Mouse (Mus musculus) neural tube, embryonic 14.5 days (tissue): ENCODE data around the gene Agbl3. TPM values are rescaled to one million over a fixed set of nuclear protein-coding genes. Genes with fewer than 3 reads are reported as not detected.

ENCODE experiments used
- ATAC-seq: fragments of 200-750 bp; cut with Nextera tagmentation; 2 replicates; pipeline ENCODE4 v1.8.0; 2017; ENCODE audit warnings: low read depth, mild to moderate bottlenecking, moderate TSS enrichment, moderate library complexity
- H3K27ac ChIP-seq: fragments of 300-500 bp; sonication (generic); 2 replicates; pipeline ENCODE4 v1.5.1; 2014; ENCODE audit warnings: low read depth, mild to moderate bottlenecking, control low read depth, low read length, moderate library complexity, mixed read lengths
- H3K27me3 ChIP-seq: fragments of 300-500 bp; sonication (generic); 2 replicates; pipeline ENCODE4 v1.6.1; 2014; ENCODE audit warnings: low read length; ENCODE audit not compliant: control insufficient read depth, insufficient read depth
- H3K36me3 ChIP-seq: fragments of 300-500 bp; sonication (generic); 2 replicates; pipeline ENCODE4 v1.6.1; 2014; ENCODE audit warnings: low read length, mixed read lengths; ENCODE audit not compliant: control insufficient read depth, insufficient read depth
- H3K4me1 ChIP-seq: fragments of 300-500 bp; sonication (generic); 2 replicates; pipeline ENCODE4 v1.6.1; 2014; ENCODE audit warnings: low read length; ENCODE audit not compliant: control insufficient read depth, insufficient read depth
- H3K4me2 ChIP-seq: fragments of 300-500 bp; sonication (generic); 2 replicates; pipeline ENCODE4 v1.6.1; 2014; ENCODE audit warnings: mild to moderate bottlenecking, low read depth, low read length, control low read depth
- H3K4me3 ChIP-seq: fragments of 300-500 bp; sonication (generic); 2 replicates; pipeline ENCODE4 v1.5.1; 2014; ENCODE audit warnings: low read depth, low read length, control low read depth, mixed read lengths
- H3K9ac ChIP-seq: fragments of 300-500 bp; sonication (generic); replicated peaks from 2 replicates; pipeline ENCODE4 v1.6.1; 2014; ENCODE audit warnings: low read depth, mild to moderate bottlenecking, control low read depth, low read length, mixed read lengths
- H3K9me3 ChIP-seq: fragments of 300-500 bp; sonication (generic); 2 replicates; pipeline ENCODE4 v1.6.1; 2016; ENCODE audit warnings: low read length; ENCODE audit not compliant: control insufficient read depth
- WGBS: fragments of 180-500 bp; shearing (Covaris S2); extraction: QIAGEN DNeasy Blood & Tissue Kit; methylation state at CpG from one replicate; pipeline ENCODE4 v1.1.7; 2014; 5-methylcytosine and 5-hydroxymethylcytosine counted together
- polyA plus RNA-seq: library from polyadenylated mRNA; unstranded; fragments of >200 nt; fragmentation: Nextera tagmentation; extraction: Ambion mirVana; gene quantifications from 2 replicates; pipeline ENCODE4 v1.2.1, GENCODE M21; 2014

Agbl3 gene
- polyA plus RNA-seq, 1 experiment from 2014 or later: 15.2 TPM

- H3K4me1 ChIP-seq: no peaks in the 10 kb centered on the region
- H3K36me3 ChIP-seq: no peaks in the 10 kb centered on the region
- no peak overlapping the region for H3K27ac ChIP-seq
- no peak overlapping the region for H3K4me3 ChIP-seq
- no peak overlapping the region for H3K4me2 ChIP-seq
- H3K9me3 ChIP-seq: no peaks in the 10 kb centered on the region
- WGBS: 83% methylated on average over 7 of the region's 7 CpGs
- H3K27me3 ChIP-seq: no peaks in the 10 kb centered on the region
- ATAC-seq: no peak
- no peak overlapping the region for H3K9ac ChIP-seq
Observed at GRCm38 (mm10) chr6:34750487-34751120, 29.6 kb upstream of the Agbl3 start.

- H3K4me2 ChIP-seq: no peak overlapping the region
- H3K27ac ChIP-seq: no peak overlapping the region
- ATAC-seq: no peak
- H3K9ac ChIP-seq: no peak overlapping the region
- H3K4me1 ChIP-seq: no peaks in the 10 kb centered on the region
- no peaks in the 10 kb centered on the region for H3K36me3 ChIP-seq
- H3K9me3 ChIP-seq: no peaks in the 10 kb centered on the region
- H3K4me3 ChIP-seq: no peak overlapping the region
- H3K27me3 ChIP-seq: no peaks in the 10 kb centered on the region
Observed at GRCm38 (mm10) chr6:34751625-34752024, 28.6 kb upstream of the Agbl3 start.

- no peak overlapping the region for H3K27ac ChIP-seq
- H3K36me3 ChIP-seq: no peaks in the 10 kb centered on the region
- no peaks in the 10 kb centered on the region for H3K4me1 ChIP-seq
- H3K27me3 ChIP-seq: no peaks in the 10 kb centered on the region
- no peaks in the 10 kb centered on the region for H3K9me3 ChIP-seq
- no peak overlapping the region for H3K4me3 ChIP-seq
- no peak overlapping the region for H3K4me2 ChIP-seq
- peak; percentile 82 for ATAC-seq
- 43% methylated on average over 5 of the region's 5 CpGs for WGBS
- no peak overlapping the region for H3K9ac ChIP-seq
Observed at GRCm38 (mm10) chr6:34754448-34754847, 25.8 kb upstream of the Agbl3 start.

GRCm38 (mm10) chr6:34758340-34758739 is 21.9 kb upstream of the Agbl3 start:
- Histone ChIP-seq H3K27me3 (no peaks in the 10 kb centered on the region), H3K27ac (no peak overlapping the region), H3K9me3 (no peaks in the 10 kb centered on the region), H3K9ac (no peak overlapping the region), H3K4me3 (no peak overlapping the region), H3K4me2 (no peak overlapping the region), H3K4me1 (no peaks in the 10 kb centered on the region), H3K36me3 (no peaks in the 10 kb centered on the region)
- ATAC-seq: no peak
- 78% methylated on average over 2 of the region's 2 CpGs for WGBS

GRCm38 (mm10) chr6:34760023-34760422 is 20.2 kb upstream of the Agbl3 start:
- Histone ChIP-seq H3K27ac (no peak overlapping the region), H3K4me2 (no peak overlapping the region), H3K9ac (no peak overlapping the region), H3K4me3 (no peak overlapping the region), H3K27me3 (no peaks in the 10 kb centered on the region), H3K36me3 (no peaks in the 10 kb centered on the region; the same call in 1 of the 2 replicates), H3K9me3 (no peaks in the 10 kb centered on the region), H3K4me1 (no peaks in the 10 kb centered on the region)
- ATAC-seq: no peak
- WGBS: 50% methylated on average over 4 of the region's 4 CpGs

- Histone ChIP-seq H3K27me3 (no peaks in the 10 kb centered on the region), H3K36me3 (no peaks in the 10 kb centered on the region; the same call in 1 of the 2 replicates), H3K4me3 (no peak overlapping the region), H3K9me3 (no peaks in the 10 kb centered on the region), H3K4me2 (no peak overlapping the region), H3K4me1 (no peaks in the 10 kb centered on the region), H3K27ac (no peak overlapping the region), H3K9ac (no peak overlapping the region)
- no peak for ATAC-seq
- WGBS: 95% methylated on average over 5 of the region's 5 CpGs
Observed at GRCm38 (mm10) chr6:34765721-34766120, 14.5 kb upstream of the Agbl3 start.

- Histone ChIP-seq H3K27me3 (no peaks in the 10 kb centered on the region), H3K4me1 (no peaks in the 10 kb centered on the region), H3K9ac (no peak overlapping the region), H3K27ac (no peak overlapping the region), H3K4me3 (no peak overlapping the region), H3K36me3 (no peaks in the 10 kb centered on the region; the same call in 1 of the 2 replicates), H3K9me3 (no peaks in the 10 kb centered on the region), H3K4me2 (no peak overlapping the region)
- WGBS: 89% methylated on average over 2 of the region's 2 CpGs
- no peak for ATAC-seq
Observed at GRCm38 (mm10) chr6:34769984-34770383, 10.2 kb upstream of the Agbl3 start.

GRCm38 (mm10) chr6:34770491-34770890 is 9.7 kb upstream of the Agbl3 start:
- ATAC-seq: no peak
- no peaks in the 10 kb centered on the region for H3K4me1 ChIP-seq
- H3K27me3 ChIP-seq: no peaks in the 10 kb centered on the region
- no peaks in the 10 kb centered on the region; the same call in 1 of the 2 replicates for H3K36me3 ChIP-seq
- H3K4me3 ChIP-seq: no peak overlapping the region
- no peak overlapping the region for H3K27ac ChIP-seq
- H3K9ac ChIP-seq: no peak overlapping the region
- WGBS: 89% methylated on average over 6 of the region's 6 CpGs
- no peak overlapping the region for H3K4me2 ChIP-seq
- no peaks in the 10 kb centered on the region for H3K9me3 ChIP-seq

GRCm38 (mm10) chr6:34776396-34776795 is 3.8 kb upstream of the Agbl3 start:
- no peak for ATAC-seq
- no peak overlapping the region for H3K9ac ChIP-seq
- no peaks in the 10 kb centered on the region; the same call in 1 of the 2 replicates for H3K36me3 ChIP-seq
- H3K4me2 ChIP-seq: no peak overlapping the region
- H3K27ac ChIP-seq: no peak overlapping the region
- no peaks in the 10 kb centered on the region for H3K27me3 ChIP-seq
- H3K9me3 ChIP-seq: no peaks in the 10 kb centered on the region
- no peaks in the 10 kb centered on the region for H3K4me1 ChIP-seq
- no peak overlapping the region for H3K4me3 ChIP-seq
